Mouse (Mus musculus) frontal cortex, postnatal 25 days (tissue): ENCODE data around the gene Ptprh.
A peak's percentile ranks its signal among the peaks of the same experiment; 100 is the strongest.

Experiments used
- DNase-seq, 2 experiments: peaks; one replicate each; pipeline ENCODE4 v3.0.0; 2022; ENCODE audit warnings: low spot score in 2 of 2

Ptprh gene

GRCm38 (mm10) chr7:4501558-4502397 is 102.1 kb downstream of the Ptprh start, which contains the start of gene Ppp1r12c:
Gene Ppp1r12c (minus strand): TSS chr7:4501680.
- peak; percentile 89 to 94 for DNase-seq

GRCm38 (mm10) chr7:4500892-4501471 is 102.9 kb downstream of the Ptprh start:
- peak in 1 of 2 experiments; percentile 36 for DNase-seq

- DNase-seq: no peak
Measured at GRCm38 (mm10) chr7:4499034-4499433, 104.8 kb downstream of the Ptprh start.
